Mouse (Mus musculus) brain, embryonic 14.5 days (tissue): Measurements from ENCODE around the gene Poc5. TPM values are rescaled to one million over a fixed set of nuclear protein-coding genes. Genes with fewer than 3 reads are reported as not detected.

ENCODE experiments used
- DNase-seq: peaks from one replicate; pipeline ENCODE4 v3.0.0-alpha.2; 2011; ENCODE audit warnings: low read depth
- CTCF ChIP-seq: fragments of 200-500 bp; IDR thresholded peaks from 2 replicates; pipeline ENCODE4 v1.5.1; 2012; ENCODE audit warnings: inconsistent platforms, mild to moderate bottlenecking, moderate library complexity, borderline replicate concordance; ENCODE audit not compliant: insufficient read depth, insufficient read length; ENCODE audit errors: extremely low read depth
- POLR2A ChIP-seq: fragments of 200-500 bp; IDR thresholded peaks from 2 replicates; pipeline ENCODE4 v1.6.1; 2012; ENCODE audit warnings: mild to moderate bottlenecking, inconsistent platforms, borderline replicate concordance; ENCODE audit not compliant: poor library complexity, insufficient read depth, insufficient read length, severe bottlenecking; ENCODE audit errors: extremely low read depth
- polyA plus RNA-seq: library from polyadenylated mRNA; depleted of rRNA; stranded (reverse); fragments of >200 nt; gene quantifications from 2 replicates; pipeline ENCODE4 v1.2.3, GENCODE M21; 2012

The Poc5 gene
- polyA plus RNA-seq, 1 experiment: 19.8 TPM

DNA sequence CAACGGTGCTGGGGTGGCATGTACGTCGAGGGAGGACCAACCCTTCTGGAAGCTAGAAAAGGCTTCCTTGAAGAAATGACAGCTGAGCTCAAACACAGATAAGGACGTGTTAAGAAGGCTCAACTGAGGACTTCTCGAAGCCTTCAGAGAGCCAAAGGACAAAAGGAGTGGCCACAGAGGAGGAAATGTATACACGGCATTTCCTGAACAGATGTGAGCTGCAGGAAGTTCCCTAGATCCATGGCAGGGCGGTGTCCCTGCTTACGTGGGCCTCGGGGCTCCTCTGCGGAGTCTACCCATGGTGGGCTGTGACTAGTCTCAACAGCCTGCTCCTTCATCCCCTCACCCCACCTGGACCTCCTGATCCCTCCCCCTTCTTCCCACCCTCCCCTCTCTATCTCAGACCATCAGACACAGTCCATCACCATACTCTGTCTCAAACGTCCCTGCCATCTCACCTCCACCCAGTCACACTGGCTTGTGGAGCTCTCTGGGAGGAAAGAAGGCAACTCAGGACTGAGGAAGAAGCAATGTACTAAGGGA lies 45.6 kb downstream of the Poc5 start:
- no peak for DNase-seq
- TF ChIP-seq POLR2A (no peak), CTCF (no peak)

GRCm38 (mm10) chr13:96434899-96435331 lies 46.8 kb downstream of the Poc5 start:
- peak; percentile 24 for DNase-seq
- TF ChIP-seq CTCF (no peak), POLR2A (no peak)

DNA sequence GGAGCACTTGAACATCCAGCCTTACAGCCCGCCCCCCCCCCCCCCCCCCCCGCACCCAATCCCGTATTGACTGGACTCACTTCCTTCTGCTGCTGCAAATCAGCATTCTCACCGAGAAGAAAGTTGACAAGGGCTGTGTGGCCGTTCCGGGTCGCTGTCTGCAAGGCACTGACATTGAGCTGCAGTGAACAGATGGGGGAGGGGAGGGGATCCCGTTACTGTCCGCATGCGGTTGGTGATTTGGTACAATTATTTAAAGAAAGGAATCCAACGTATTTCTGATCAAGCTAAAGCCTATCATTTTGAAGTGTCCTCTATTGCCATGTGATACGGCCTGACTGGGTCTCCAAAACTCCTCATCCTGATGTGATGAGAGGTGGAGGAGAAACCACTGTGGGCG lies 47.7 kb downstream of the Poc5 start:
- no peak for TF ChIP-seq POLR2A
- no peak for TF ChIP-seq CTCF
- peak; percentile 34 for DNase-seq

GRCm38 (mm10) chr13:96436921-96437320 lies 48.8 kb downstream of the Poc5 start:
- DNase-seq: no peak
- TF ChIP-seq CTCF: no peak
- no peak for TF ChIP-seq POLR2A

- DNase-seq: no peak
- no peak for TF ChIP-seq CTCF
These were observed 52.3 kb downstream of the Poc5 start for GRCm38 (mm10) chr13:96440436-96440835.

- DNase-seq: no peak
- TF ChIP-seq POLR2A (no peak), CTCF (no peak)
These were observed 62.2 kb downstream of the Poc5 start for GRCm38 (mm10) chr13:96450205-96450856.

DNA sequence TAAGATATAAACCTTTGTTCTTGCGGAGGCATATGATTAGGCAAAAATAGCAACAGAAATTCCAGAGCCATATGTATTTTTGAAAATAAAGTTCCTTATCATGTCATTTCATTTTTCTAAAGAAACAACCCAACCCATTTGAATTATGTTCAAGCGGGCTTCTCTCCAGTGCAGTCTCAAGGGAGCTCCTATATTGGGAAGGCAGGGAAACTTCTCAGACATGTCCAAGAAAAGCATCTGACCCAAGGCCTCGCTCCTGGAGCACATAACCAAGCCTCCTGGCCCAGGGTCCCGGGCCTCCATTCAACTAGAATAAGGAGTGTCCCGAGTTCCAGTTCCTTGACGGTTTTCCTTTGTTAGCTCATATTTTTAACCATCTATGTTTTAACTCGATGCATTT lies 62.8 kb downstream of the Poc5 start:
- TF ChIP-seq CTCF (no peak), POLR2A (no peak)
- no peak for DNase-seq

DNA sequence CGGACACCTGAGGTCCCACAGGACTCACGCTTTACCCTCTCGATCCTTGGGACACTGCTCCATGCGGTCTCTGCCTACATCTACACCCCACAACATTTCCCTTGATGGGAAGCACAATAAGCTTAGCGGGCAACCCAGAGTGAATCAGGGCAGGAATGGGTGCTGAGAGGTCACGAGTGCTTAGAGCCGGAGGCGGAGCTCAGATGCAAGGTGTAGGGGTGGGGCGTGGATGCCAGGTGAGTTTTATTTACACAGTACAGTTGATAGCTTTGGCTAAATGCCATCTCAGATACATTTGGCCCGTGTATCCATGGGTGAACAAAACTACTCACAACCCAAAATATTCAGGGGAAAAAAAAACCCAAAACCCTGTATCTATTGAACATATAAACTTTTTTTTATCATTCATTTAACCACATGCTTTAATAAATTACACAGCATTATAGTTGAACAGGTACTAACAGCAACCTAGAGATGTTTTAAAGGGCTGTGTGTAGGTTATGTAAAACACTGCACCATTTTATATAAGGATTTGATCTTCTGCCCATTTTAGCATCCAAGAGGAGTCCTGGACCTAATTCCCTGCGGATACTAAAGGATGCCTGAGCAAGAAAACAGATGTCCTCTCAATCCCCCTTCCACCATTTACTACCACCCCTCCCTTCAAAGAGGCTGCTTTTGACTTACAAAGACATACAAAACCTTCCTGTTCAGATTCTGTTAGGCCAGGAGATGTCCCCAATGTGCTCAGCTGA lies 63.5 kb downstream of the Poc5 start:
- TF ChIP-seq POLR2A (no peak), CTCF (no peak)
- DNase-seq: no peak

DNA sequence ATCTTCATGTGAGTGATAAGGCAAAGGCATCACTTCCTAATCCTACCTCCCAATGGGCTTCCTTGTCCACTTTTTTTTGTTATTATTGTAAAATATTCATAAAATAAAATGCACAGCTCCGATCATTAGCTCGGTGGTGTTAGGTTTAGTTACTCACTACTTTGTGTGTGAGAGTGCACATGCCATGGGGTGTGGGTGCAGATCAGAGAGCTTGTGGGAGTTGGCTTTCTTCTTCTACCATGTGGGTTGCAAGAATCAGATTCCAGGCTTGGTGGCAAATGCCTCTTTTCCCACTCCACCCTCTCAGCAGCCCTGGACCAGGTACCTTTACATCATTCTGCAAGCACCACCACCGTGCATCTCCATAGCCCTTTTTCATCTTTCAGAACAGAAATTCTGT lies 64.5 kb downstream of the Poc5 start:
- TF ChIP-seq POLR2A (no peak), CTCF (no peak)
- DNase-seq: no peak

DNA sequence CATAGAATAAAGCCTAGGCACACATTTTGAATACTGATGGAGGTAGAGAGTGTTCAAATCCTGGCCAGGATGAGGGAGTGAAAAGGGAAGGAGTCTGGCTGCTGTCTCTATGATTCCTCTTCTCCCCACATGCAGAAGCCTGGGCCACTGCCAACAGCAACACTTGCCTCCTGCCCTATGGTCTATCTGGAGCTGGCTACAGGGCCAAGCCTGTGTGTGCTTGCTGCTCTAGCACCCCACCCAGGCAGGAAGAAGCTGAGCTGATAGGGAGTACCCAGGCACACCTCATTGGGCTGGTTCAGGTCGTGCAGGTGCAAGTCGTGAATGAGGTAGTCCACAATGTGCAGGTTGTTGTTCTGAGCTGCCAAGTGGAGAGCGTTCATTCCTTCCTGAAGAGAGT lies 66.2 kb downstream of the Poc5 start:
- no peak for TF ChIP-seq CTCF
- TF ChIP-seq POLR2A: no peak
- DNase-seq: peak; percentile 9

DNA sequence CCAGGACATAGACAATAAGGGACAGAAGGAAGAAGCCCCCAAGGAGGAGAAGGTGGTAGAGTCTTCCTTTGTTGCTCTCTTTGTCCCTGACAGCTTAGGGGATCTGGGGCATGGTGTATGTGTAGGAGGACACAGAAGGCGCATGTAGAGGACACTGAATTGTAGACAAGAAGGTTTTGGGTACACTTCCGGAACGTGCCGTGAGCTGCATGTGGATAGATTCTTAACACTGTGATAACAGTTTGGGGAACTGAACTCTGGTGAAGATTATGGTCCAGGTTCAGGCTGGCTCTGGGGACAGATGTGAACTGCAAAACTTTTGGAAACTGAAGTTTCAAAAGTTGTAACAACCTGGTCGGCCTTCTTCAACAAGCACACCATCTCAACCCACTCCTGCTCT lies 69.5 kb downstream of the Poc5 start:
- DNase-seq: no peak
- TF ChIP-seq CTCF (no peak), POLR2A (no peak)

DNA sequence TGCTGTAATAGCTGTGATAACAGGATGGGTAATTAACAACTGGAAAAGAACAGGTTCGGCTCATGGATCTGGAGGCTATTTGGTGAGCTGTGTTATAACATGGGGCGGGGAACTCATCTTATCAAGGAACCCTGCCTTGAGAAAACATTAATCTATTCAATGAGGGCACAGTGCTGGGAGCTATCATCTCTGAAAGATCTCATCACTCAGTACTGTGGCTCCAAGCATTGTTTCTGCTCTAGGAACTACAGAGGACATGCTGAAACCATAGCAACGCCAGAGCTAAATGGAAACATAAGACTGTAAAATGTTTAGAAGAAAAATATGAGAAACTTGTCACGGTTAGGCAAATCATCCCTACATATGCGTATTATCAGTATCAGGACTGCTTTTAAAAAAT lies 69.9 kb downstream of the Poc5 start:
- TF ChIP-seq POLR2A: no peak
- TF ChIP-seq CTCF: no peak
- DNase-seq: peak; percentile 6
